Mouse (Mus musculus): Measurements from ENCODE around the gene Smyd2. TPM values are rescaled to one million over a fixed set of nuclear protein-coding genes. Genes with fewer than 3 reads are reported as not detected.

Smyd2 gene
- 17.2 and 17.3 TPM in 2 replicates for polyA plus RNA-seq (2012; ENCODE audit: insufficient read depth, insufficient read length, missing spikeins)

DNA sequence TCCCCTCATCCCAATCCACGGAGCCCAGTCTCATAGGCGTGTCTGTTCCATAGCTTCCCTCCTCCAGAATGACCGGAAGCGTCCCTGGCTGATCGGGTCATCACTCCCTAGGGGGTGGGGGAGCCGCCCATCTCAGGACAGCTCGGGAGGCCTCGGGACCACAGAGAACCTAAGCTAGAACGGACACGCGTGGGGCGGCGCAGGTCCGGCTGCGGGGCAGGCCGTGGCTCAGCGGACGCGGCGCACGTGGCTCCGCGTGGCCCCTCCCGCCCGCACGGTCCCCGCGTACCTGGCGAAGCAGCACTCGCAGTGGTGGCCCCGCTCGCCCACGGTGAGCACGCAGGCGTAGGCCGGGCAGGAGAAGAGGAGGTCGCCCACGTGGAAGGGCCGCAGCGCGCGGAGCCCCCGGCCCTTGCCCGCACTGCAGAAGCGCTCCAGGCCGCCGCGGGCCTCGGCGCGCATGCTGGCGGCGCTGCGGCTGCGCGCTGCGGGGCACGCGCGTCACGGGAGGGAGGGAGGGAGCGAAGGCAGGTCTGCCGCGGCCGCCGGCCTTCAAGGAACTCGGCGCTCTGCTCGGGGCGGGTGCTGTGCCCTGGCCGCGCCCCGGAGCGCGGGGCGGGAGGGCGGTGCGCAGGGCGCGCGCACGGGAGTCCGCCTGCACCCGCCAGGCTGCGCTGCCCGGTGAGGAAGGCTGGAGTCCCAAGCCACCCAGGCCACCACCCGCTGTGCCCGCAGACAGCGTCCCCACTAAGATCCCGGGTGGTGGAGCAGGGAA lies at the start of gene Smyd2:
TSS of gene Smyd2 (minus strand) at position 546 of the 775 bp plus-strand sequence.
- peaks cover 14% of the 10 kb centered on the region for H3K4me1 ChIP-seq (ENCODE audit: control insufficient read depth, insufficient read depth, low read length)
- H3K27ac ChIP-seq (ENCODE audit: insufficient read depth, low read depth, low read length) = peak within 1 kb of the TSS; percentile 8; the same call in 1 of the 2 replicates
- TF ChIP-seq POLR2A (IDR thresholded peaks at IDR 0.05; ENCODE audit: borderline replicate concordance, low read depth, low read length) = no peak; the same call in 1 of the 2 replicates
- TF ChIP-seq CTCF (IDR thresholded peaks at IDR 0.05; ENCODE audit: low read depth, low read length) = no peak
- peak within 1 kb of the TSS; percentile 94 for H3K4me3 ChIP-seq (ENCODE audit: insufficient read depth, low read length)

GRCm38 (mm10) chr1:189970381-189970780 lies 48.2 kb upstream of the Smyd2 start:
- TF ChIP-seq CTCF (IDR thresholded peaks at IDR 0.05; ENCODE audit: low read depth, low read length) (no peak), POLR2A (IDR thresholded peaks at IDR 0.05; ENCODE audit: borderline replicate concordance, low read depth, low read length) (no peak)
- no peak overlapping the region for H3K4me3 ChIP-seq (ENCODE audit: insufficient read depth, low read length)
- no peak overlapping the region for H3K27ac ChIP-seq (ENCODE audit: insufficient read depth, low read depth, low read length)
- no peaks in the 10 kb centered on the region for H3K4me1 ChIP-seq (ENCODE audit: control insufficient read depth, insufficient read depth, low read length)

DNA sequence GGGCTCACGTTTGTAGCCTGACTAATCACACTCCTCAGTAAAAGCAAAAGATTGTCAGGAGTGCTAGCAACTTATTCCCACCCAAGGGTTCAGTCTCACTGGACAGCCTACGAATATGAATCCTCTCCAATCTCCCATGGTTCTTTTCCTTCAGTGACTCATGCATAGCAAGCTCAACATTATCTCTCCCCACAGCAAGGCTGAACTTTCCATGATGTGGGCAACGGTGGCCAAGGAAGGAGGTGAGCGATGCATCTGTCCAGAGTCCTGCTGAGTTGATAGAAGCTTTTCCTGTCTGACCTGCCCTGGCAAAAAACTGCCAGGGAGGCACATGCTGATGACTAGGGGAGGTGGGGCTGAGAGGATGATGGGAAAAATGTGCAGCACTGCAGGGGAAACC lies 45.9 kb upstream of the Smyd2 start:
- Histone ChIP-seq H3K4me3 (ENCODE audit: insufficient read depth, low read length) (no peak overlapping the region), H3K27ac (ENCODE audit: insufficient read depth, low read depth, low read length) (no peak overlapping the region), H3K4me1 (ENCODE audit: control insufficient read depth, insufficient read depth, low read length) (no peaks in the 10 kb centered on the region)
- no peak for TF ChIP-seq POLR2A (IDR thresholded peaks at IDR 0.05; ENCODE audit: borderline replicate concordance, low read depth, low read length)
- TF ChIP-seq CTCF (IDR thresholded peaks at IDR 0.05; ENCODE audit: low read depth, low read length) = no peak

GRCm38 (mm10) chr1:189960481-189960880 lies 38.3 kb upstream of the Smyd2 start:
- H3K27ac ChIP-seq (ENCODE audit: insufficient read depth, low read depth, low read length) = no peak overlapping the region
- no peak for TF ChIP-seq POLR2A (IDR thresholded peaks at IDR 0.05; ENCODE audit: borderline replicate concordance, low read depth, low read length)
- no peak for TF ChIP-seq CTCF (IDR thresholded peaks at IDR 0.05; ENCODE audit: low read depth, low read length)
- no peak overlapping the region for H3K4me3 ChIP-seq (ENCODE audit: insufficient read depth, low read length)
- H3K4me1 ChIP-seq (ENCODE audit: control insufficient read depth, insufficient read depth, low read length) = no peaks in the 10 kb centered on the region

GRCm38 (mm10) chr1:189959802-189960201 lies 37.6 kb upstream of the Smyd2 start:
- Histone ChIP-seq H3K4me3 (ENCODE audit: insufficient read depth, low read length) (no peak overlapping the region), H3K4me1 (ENCODE audit: control insufficient read depth, insufficient read depth, low read length) (no peaks in the 10 kb centered on the region), H3K27ac (ENCODE audit: insufficient read depth, low read depth, low read length) (no peak overlapping the region)
- no peak for TF ChIP-seq CTCF (IDR thresholded peaks at IDR 0.05; ENCODE audit: low read depth, low read length)
- TF ChIP-seq POLR2A (IDR thresholded peaks at IDR 0.05; ENCODE audit: borderline replicate concordance, low read depth, low read length) = no peak

DNA sequence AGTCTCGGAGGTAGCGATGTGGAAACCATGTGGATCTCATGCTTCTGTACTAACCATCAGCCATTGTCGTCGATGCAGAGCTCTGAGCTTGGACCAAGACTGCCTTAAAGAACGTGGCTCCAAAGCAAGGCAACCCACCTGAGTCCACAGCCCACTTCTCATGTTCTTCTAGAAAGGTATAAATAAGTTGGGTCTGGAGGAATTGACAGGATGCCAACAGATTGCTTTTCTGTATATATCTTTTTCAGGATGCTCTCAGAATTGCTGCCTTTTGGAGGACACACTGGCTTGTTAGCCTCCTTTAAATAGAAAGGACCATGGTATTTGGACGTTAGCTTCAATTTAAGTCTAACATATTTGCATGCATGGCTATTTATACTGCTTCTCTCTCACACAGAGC lies 29.7 kb upstream of the Smyd2 start:
- TF ChIP-seq POLR2A (IDR thresholded peaks at IDR 0.05; ENCODE audit: borderline replicate concordance, low read depth, low read length) = no peak
- TF ChIP-seq CTCF (IDR thresholded peaks at IDR 0.05; ENCODE audit: low read depth, low read length) = no peak
- Histone ChIP-seq H3K27ac (ENCODE audit: insufficient read depth, low read depth, low read length) (no peak overlapping the region), H3K4me3 (ENCODE audit: insufficient read depth, low read length) (no peak overlapping the region), H3K4me1 (ENCODE audit: control insufficient read depth, insufficient read depth, low read length) (no peaks in the 10 kb centered on the region)

GRCm38 (mm10) chr1:189947411-189947810 lies 25.2 kb upstream of the Smyd2 start:
- no peak for TF ChIP-seq CTCF (IDR thresholded peaks at IDR 0.05; ENCODE audit: low read depth, low read length)
- no peaks in the 10 kb centered on the region for H3K4me1 ChIP-seq (ENCODE audit: control insufficient read depth, insufficient read depth, low read length)
- H3K4me3 ChIP-seq (ENCODE audit: insufficient read depth, low read length) = no peak overlapping the region
- H3K27ac ChIP-seq (ENCODE audit: insufficient read depth, low read depth, low read length) = no peak overlapping the region

DNA sequence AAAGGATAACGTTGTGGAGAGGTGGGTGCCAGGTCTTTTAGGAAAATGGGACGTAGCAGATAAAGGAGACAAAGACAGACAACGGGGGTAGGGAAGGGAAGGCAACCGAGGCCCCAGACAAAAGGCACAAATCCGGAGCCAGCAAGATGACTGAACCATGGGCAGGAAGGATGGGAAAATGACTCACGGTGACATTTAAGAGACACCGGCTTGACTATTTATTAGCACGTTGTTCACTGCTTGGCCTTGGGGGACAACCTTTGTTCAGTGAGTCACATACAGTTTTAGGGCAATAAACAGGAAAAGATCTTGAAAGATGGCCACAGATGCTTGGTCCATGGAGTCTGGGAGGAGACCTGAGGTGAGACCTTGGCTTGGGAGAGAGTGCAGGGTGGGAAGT lies 24.0 kb upstream of the Smyd2 start:
- H3K4me1 ChIP-seq (ENCODE audit: control insufficient read depth, insufficient read depth, low read length) = no peaks in the 10 kb centered on the region
- TF ChIP-seq CTCF (IDR thresholded peaks at IDR 0.05; ENCODE audit: low read depth, low read length) = no peak
- TF ChIP-seq POLR2A (IDR thresholded peaks at IDR 0.05; ENCODE audit: borderline replicate concordance, low read depth, low read length) = no peak
- no peak overlapping the region for H3K4me3 ChIP-seq (ENCODE audit: insufficient read depth, low read length)
- no peak overlapping the region for H3K27ac ChIP-seq (ENCODE audit: insufficient read depth, low read depth, low read length)

DNA sequence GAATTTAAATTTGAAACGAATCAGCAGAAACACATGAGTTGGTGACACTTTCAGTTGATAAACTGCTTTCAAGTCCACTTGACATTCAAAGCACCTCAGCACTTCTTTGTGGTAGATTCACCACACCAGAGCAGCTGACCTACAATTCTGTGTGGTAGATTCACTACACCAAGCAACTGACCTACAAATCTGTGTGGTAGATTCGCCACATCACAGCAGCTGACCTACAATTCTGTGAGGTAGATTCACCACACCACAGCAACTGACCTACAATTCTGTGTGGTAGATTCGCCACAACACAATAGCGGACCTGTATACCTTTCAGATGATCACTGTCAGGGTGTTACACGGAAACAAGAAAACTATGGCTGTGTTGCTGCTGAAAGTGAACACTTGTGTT lies 19.6 kb upstream of the Smyd2 start:
- no peaks in the 10 kb centered on the region for H3K4me1 ChIP-seq (ENCODE audit: control insufficient read depth, insufficient read depth, low read length)
- H3K4me3 ChIP-seq (ENCODE audit: insufficient read depth, low read length) = no peak overlapping the region
- H3K27ac ChIP-seq (ENCODE audit: insufficient read depth, low read depth, low read length) = no peak overlapping the region
- no peak for TF ChIP-seq CTCF (IDR thresholded peaks at IDR 0.05; ENCODE audit: low read depth, low read length)
- no peak for TF ChIP-seq POLR2A (IDR thresholded peaks at IDR 0.05; ENCODE audit: borderline replicate concordance, low read depth, low read length)

GRCm38 (mm10) chr1:189936436-189937105 lies 14.4 kb upstream of the Smyd2 start:
- TF ChIP-seq CTCF (IDR thresholded peaks at IDR 0.05; ENCODE audit: low read depth, low read length) (no peak), POLR2A (IDR thresholded peaks at IDR 0.05; ENCODE audit: borderline replicate concordance, low read depth, low read length) (no peak)
- 0 out of 2 replicates have a peak, but pooled peaks cover 5% of the 10 kb centered on the region for H3K4me1 ChIP-seq (ENCODE audit: control insufficient read depth, insufficient read depth, low read length)

More at GRCm38 (mm10) chr1:189936436-189937105, 14.4 kb upstream of the Smyd2 start:
- no peak overlapping the region for H3K4me3 ChIP-seq (ENCODE audit: insufficient read depth, low read length)
- no peak overlapping the region for H3K27ac ChIP-seq (ENCODE audit: insufficient read depth, low read depth, low read length)

All from bone marrow macrophage, adult 2 months (primary cell).